19 mouse cellular contexts compared by ENCODE assay signal in genomic region chr10:41241080-41241479, GRCm38 (mm10).
A peak's percentile ranks its signal among the peaks of the same experiment; 100 is the strongest.
DNase-seq lines count a peak whose midpoint lies in the region; ATAC-seq and TF ChIP-seq lines count a peak whose summit lies in the region.
"Had no signal": no experiment of that assay in that cellular context is flagged by ENCODE, and none has a peak within 500 bp of the region (broad histone marks: within the 10 kb centered on the region; RNA-seq: fewer than 3 reads in every experiment).

No protein-coding gene starts in this region.

- H3K4me2 ChIP-seq in kidney, embryonic 16.5 days (replicated peaks; ENCODE audit: low read depth, low read length) = no peak overlapping the region
- peak overlapping the region; percentile 11; the same call in 1 of the 2 replicates for H3K4me2 ChIP-seq in heart, embryonic 14.5 days (ENCODE audit: low read length)
- H3K4me2 ChIP-seq in liver, embryonic 14.5 days (ENCODE audit: low read depth) = no peak overlapping the region
- H3K4me2 ChIP-seq: embryonic facial prominence, embryonic 15.5 days; forebrain, embryonic 12.5 days; lung, embryonic 15.5 days had no signal

- ATAC-seq in kidney, embryonic 16.5 days (ENCODE audit: low FRiP score, low TSS enrichment) = peak; percentile 65; the same call in 1 of the 2 replicates
- peak; percentile 48; the same call in 1 of the 2 replicates for ATAC-seq in heart, embryonic 14.5 days (ENCODE audit: insufficient number of reproducible peaks, insufficient read depth, low FRiP score, low read depth)
- peak; percentile 76 for ATAC-seq in liver, embryonic 14.5 days (ENCODE audit: insufficient read depth)

- 0 out of 2 replicates have a peak, but pooled peaks have one; percentile 48 for TF ChIP-seq EP300 in heart, adult 2 months (IDR thresholded peaks at IDR 0.05; ENCODE audit: insufficient read depth, low read depth, low read length)
- TF ChIP-seq EP300 in liver, embryonic 14.5 days (IDR thresholded peaks at IDR 0.05; ENCODE audit: low read depth) = no peak

- intact Hi-C loops in heart, adult 2 months (cut with DNase I) = no loop called here
- intact Hi-C loops in left cerebral cortex, postnatal 4 days (cut with DNase I) = no loop called here

- H3K9ac ChIP-seq in kidney, embryonic 16.5 days (replicated peaks; ENCODE audit: low read length) = no peak overlapping the region
- H3K9ac ChIP-seq in heart, adult 2 months (ENCODE audit: low read depth, low read length) = no peak overlapping the region
- no peak overlapping the region for H3K9ac ChIP-seq in heart, embryonic 14.5 days (ENCODE audit: low read length)
- H3K9ac ChIP-seq in liver, embryonic 14.5 days (replicated peaks) = no peak overlapping the region
- H3K9ac ChIP-seq: embryonic facial prominence, embryonic 15.5 days; forebrain, embryonic 12.5 days; lung, embryonic 15.5 days had no signal

- H3K4me1 ChIP-seq in kidney, embryonic 16.5 days (ENCODE audit: insufficient read depth, low read length) = peaks cover 6% of the 10 kb centered on the region; the same call in 1 of the 2 replicates
- no peaks in the 10 kb centered on the region; the same call in 1 of the 2 replicates for H3K4me1 ChIP-seq in heart, adult 2 months (ENCODE audit: control insufficient read depth, insufficient read depth, low read length)
- H3K4me1 ChIP-seq in heart, embryonic 14.5 days (ENCODE audit: control insufficient read depth in 2 of 2, insufficient read depth in 2 of 2, low read length in 2 of 2) = peaks cover 10 to 27% of the 10 kb centered on the region in 2 experiments; a peak in 3 of 4 replicates
- peaks cover 8 to 24% of the 10 kb centered on the region in 2 experiments for H3K4me1 ChIP-seq in liver, embryonic 14.5 days (replicated peaks; ENCODE audit: control insufficient read depth in 2 of 2, insufficient read depth in 2 of 2, low read length in 1 of 2)
- H3K4me1 ChIP-seq: embryonic facial prominence, embryonic 15.5 days; forebrain, embryonic 12.5 days had no signal

- no peaks in the 10 kb centered on the region for H3K27me3 ChIP-seq in kidney, embryonic 16.5 days (ENCODE audit: insufficient read depth, low read length)
- H3K27me3 ChIP-seq in heart, adult 2 months (ENCODE audit: control insufficient read depth, insufficient read depth, low read length) = no peaks in the 10 kb centered on the region
- no peaks in the 10 kb centered on the region for H3K27me3 ChIP-seq in heart, embryonic 14.5 days (ENCODE audit: control insufficient read depth, insufficient read depth, low read length)
- H3K27me3 ChIP-seq in liver, embryonic 14.5 days (ENCODE audit: control insufficient read depth, insufficient read depth, low read length) = no peaks in the 10 kb centered on the region
- H3K27me3 ChIP-seq: embryonic facial prominence, embryonic 15.5 days; forebrain, embryonic 12.5 days; lung, embryonic 15.5 days had no signal

- no peak for TF ChIP-seq POLR2A in heart, adult 2 months (IDR thresholded peaks at IDR 0.05; ENCODE audit: insufficient read depth, low read depth, low read length)

- H3K79me2 ChIP-seq in heart, adult 2 months (replicated peaks; ENCODE audit: control insufficient read depth, insufficient read depth, low read length) = no peaks in the 10 kb centered on the region

- 0 out of 2 replicates have a peak, but pooled peaks have one; percentile 2 for TF ChIP-seq CTCF in heart, adult 2 months (IDR thresholded peaks at IDR 0.05)
- TF ChIP-seq CTCF in liver, embryonic 14.5 days (IDR thresholded peaks at IDR 0.05; ENCODE audit: low read depth) = peak; percentile 20; the same call in 1 of the 2 replicates

- no peaks in the 10 kb centered on the region for H3K36me3 ChIP-seq in kidney, embryonic 16.5 days (ENCODE audit: insufficient read depth, low read length)
- no peaks in the 10 kb centered on the region for H3K36me3 ChIP-seq in heart, adult 2 months (ENCODE audit: control insufficient read depth, insufficient read depth, low read length)
- peaks cover 49% of the 10 kb centered on the region for H3K36me3 ChIP-seq in heart, embryonic 14.5 days (ENCODE audit: control insufficient read depth, insufficient read depth, low read length)
- no peaks in the 10 kb centered on the region for H3K36me3 ChIP-seq in liver, embryonic 14.5 days (replicated peaks; ENCODE audit: control insufficient read depth, insufficient read depth, low read depth)
- H3K36me3 ChIP-seq: forebrain, embryonic 12.5 days; hindbrain, embryonic 10.5 days; lung, embryonic 15.5 days had no signal

- H3K27ac ChIP-seq in kidney, embryonic 16.5 days (ENCODE audit: low read length) = no peak overlapping the region
- peak overlapping the region; percentile 55 for H3K27ac ChIP-seq in heart, adult 2 months
- H3K27ac ChIP-seq in heart, embryonic 14.5 days (replicated peaks in 1 of 2; ENCODE audit: control insufficient read depth in 1 of 2, insufficient read depth in 1 of 2, low read depth in 2 of 2, low read length in 2 of 2) = peak overlapping the region in 1 of 2 experiments; percentile 65; a peak in 2 of 4 replicates
- H3K27ac ChIP-seq in liver, embryonic 14.5 days = peak overlapping the region; percentile 23
- H3K27ac ChIP-seq: embryonic facial prominence, embryonic 15.5 days; forebrain, embryonic 12.5 days; hindbrain, embryonic 10.5 days; layer of hippocampus, adult 2 months; lung, embryonic 15.5 days had no signal

- H3K9me3 ChIP-seq in kidney, embryonic 16.5 days (ENCODE audit: low read length) = no peaks in the 10 kb centered on the region
- H3K9me3 ChIP-seq in heart, embryonic 14.5 days (ENCODE audit: control insufficient read depth, low read length) = no peaks in the 10 kb centered on the region
- H3K9me3 ChIP-seq in liver, embryonic 14.5 days (ENCODE audit: control insufficient read depth, low read length) = no peaks in the 10 kb centered on the region
- H3K9me3 ChIP-seq: embryonic facial prominence, embryonic 15.5 days; forebrain, embryonic 12.5 days; hindbrain, embryonic 10.5 days; lung, embryonic 15.5 days had no signal

- WGBS in kidney, embryonic 16.5 days = 30% methylated on average over 7 of the region's 7 CpGs
- 42% methylated on average over 7 of the region's 7 CpGs for WGBS in heart, adult 2 months
- 14% methylated on average over 7 of the region's 7 CpGs for WGBS in heart, embryonic 14.5 days
- 52% methylated on average over 7 of the region's 7 CpGs for WGBS in liver, embryonic 14.5 days (ENCODE audit: insufficient replicate concordance)

- no peak overlapping the region for H3K4me3 ChIP-seq in kidney, embryonic 16.5 days (ENCODE audit: low read length)
- H3K4me3 ChIP-seq in heart, adult 2 months = no peak overlapping the region
- no peak overlapping the region for H3K4me3 ChIP-seq in heart, embryonic 14.5 days (ENCODE audit: control insufficient read depth in 1 of 2, insufficient read depth in 1 of 2, low read depth in 1 of 2, low read length in 2 of 2)
- H3K4me3 ChIP-seq in liver, embryonic 14.5 days (ENCODE audit: insufficient read depth in 1 of 2, low read depth in 2 of 2, low read length in 2 of 2) = no peak overlapping the region
- H3K4me3 ChIP-seq: embryonic facial prominence, embryonic 15.5 days; forebrain, embryonic 12.5 days; hindbrain, embryonic 10.5 days; layer of hippocampus, adult 2 months; lung, embryonic 15.5 days had no signal

- no peak for DNase-seq in kidney, postnatal 36 days
- DNase-seq in heart, adult 2 months = peak in 1 of 2 experiments; percentile 10
- no peak for DNase-seq in liver, embryonic 14.5 days (ENCODE audit: low read depth in 3 of 3, low spot score in 3 of 3)
- DNase-seq in left cerebral cortex, postnatal 4 days = no peak
- DNase-seq in right cerebral cortex, postnatal 10 days (ENCODE audit: low spot score in 2 of 2) = no peak
- DNase-seq: adrenal gland, postnatal 14 days; B cell, adult 2 months; cerebellum, adult 18-20 months; gastrocnemius, postnatal 14 days; kidney, adult 2 months; midbrain, embryonic 14.5 days; retina, postnatal 1 day had no signal
